Mouse (Mus musculus) brain, adult 2 months (tissue): Measurements from ENCODE around the gene Mt3.
A peak's percentile ranks its signal among the peaks of the same experiment; 100 is the strongest.
"Not testable (repeated sequence)": the region's sequence is repeated elsewhere in the genome, so short reads cannot be mapped to it uniquely, and the experiment has no call there.

ENCODE experiments used
- DNase-seq: peaks from one replicate; pipeline ENCODE4 v3.0.0; 2011; ENCODE audit warnings: low read depth, low spot score

Mt3 gene

DNA sequence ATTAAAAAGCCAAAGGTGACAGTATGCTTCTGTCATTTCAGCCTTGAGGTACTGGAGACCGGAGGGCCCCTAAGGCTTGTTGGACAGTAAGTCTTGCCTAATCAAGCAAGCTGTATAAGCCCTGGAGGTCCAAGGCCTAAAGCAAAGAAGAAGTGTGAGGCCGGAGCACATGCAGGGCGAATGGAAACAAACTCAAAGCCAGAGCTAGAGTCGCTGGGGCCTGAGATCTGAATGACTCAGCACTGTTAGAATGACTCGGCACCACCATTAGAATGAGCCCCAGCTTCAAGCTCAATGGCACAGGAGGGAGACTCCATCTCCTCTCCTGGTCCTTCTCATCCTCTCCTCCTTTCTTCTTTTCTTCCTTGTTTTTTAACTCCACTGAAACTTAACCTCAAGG lies 1.5 kb upstream of the Mt3 start:
- no peak for DNase-seq

DNA sequence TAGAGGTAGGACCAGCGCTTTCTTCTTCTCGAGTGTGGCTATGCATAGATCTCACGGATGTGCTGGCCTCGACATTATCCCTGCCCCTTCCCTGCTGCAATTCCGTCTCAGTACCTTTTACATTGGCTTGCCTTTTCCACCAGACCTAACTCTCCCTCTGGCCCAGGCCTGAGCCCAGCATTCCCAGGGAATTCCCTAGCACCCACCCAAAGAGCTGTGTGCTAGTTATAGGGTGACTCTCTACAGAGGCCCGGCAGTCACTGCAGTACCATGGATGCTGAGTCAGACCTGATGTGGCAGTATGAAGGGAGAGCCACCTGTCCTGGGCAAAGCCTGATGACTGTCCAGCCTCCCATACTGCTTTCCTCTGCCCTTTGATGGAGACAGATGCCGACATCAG lies 1.0 kb downstream of the Mt3 start:
- peak; percentile 78 for DNase-seq

DNA sequence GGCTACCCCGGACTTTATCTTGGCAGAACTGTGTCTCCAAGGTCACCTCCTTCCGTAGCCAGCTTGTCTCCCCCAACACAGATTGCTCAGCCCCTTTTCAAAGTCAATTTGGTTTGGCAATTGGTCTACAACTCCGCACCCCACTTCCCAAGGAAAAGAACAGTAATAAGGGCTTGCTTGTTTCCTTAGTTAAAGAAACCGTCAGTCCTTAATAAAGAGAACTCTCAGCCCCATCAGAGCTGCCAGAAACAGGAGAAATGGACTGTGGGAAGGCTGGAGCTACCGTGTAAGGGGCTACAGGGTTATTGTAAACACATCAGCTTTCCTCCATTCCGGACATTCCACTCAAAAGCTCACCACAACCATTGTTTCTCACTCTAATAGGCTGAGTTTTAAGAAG lies 2.1 kb downstream of the Mt3 start:
- DNase-seq: peak; percentile 40

DNA sequence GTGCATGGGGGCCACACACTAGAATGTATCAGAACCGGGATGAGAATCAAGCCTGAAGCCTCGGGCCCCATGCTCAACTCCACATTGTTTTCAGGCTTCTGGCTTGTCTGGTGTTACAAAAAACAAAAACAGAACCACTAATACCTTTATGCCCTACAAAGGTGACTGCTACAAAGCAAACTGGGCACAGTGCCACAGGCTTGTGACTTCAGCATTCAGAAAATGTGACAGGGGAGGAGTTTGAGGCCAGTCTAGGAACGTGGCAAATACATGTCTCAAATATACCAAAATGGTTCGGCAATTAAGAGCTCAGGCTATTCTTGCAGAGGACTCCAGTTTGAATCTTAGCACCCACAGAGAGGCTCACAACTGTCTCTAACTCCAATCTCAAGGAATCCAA lies 3.7 kb downstream of the Mt3 start:
- no peak for DNase-seq

DNA sequence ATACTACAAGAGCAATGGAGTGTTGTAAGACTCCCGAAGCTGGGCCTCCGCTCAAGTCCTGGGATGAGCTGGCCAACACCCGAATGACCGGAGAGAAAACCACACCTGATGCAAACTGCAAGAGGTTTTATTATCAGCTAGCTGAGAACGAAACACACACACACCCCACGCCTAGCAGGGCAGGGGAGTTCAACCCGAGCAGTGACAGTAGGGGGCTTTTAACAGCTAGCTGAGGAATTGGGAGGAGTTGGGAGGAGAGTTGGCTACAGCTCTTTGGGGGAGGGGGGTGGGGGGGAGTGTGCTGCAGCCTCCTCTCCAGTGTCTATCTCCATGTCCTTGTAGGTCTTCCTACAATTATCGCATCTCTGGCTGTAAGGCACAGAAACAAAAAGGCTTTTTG lies 13.4 kb downstream of the Mt3 start:
- not testable (repeated sequence) for DNase-seq

DNA sequence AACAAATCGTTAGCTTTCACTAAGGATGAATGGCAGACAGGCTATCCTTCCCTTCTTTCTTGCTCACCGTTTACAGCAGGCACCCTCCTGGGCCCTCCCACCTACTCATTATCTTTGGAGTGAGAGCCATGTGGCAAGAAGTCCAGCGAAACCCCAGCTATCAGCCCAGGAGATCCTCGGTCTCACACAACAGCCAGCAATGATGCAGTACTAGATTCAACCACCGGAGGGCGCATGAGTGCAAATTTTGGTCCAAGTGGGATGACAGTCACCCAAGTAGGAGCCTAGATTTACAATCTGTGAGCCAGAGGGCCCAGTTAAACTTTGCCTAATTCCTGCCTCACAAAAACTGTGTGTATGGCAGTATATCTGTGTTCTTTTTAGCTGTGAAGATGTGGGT lies 14.8 kb downstream of the Mt3 start:
- DNase-seq: peak; percentile 91

DNA sequence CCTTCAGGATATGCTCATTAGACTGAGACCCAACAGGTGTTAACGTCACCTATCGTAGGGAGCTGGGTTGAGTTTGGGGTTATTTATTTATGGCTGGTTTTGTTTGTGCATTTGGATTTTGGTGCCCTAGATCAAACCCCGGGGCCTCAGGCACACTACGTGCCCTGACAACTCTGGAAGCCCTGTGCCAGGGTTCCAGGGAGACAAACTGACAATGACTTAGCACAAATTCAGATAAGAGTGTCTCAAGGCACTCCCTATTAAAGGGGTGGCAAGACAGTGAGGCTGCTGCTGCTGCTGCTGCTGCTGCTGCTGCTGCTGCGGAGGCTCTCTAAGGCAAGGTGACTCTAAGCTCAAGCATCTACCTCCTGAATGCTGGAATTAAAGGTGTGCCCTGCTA lies 17.1 kb downstream of the Mt3 start:
- DNase-seq: no peak

DNA sequence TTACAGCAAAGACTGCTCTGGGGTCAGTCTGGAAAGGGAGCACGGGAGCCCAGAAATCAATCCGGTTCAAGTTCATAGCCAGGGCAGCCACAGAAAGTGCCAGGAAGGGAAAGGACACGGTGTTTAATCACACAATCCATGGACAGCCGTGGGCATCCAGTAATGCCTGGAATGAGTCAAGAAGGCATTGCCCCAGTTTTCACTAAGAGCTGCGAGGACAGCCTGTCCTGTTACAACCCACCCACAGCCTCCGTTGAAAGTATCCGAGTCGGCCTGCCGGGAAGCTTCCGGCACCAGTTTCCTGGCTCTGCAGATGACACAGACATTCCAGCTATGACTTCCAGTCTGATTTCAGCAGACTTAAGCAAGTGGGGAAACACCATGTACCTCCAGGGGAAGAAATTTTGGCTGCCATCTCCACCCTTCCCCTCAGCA lies 18.9 kb downstream of the Mt3 start:
- DNase-seq: peak; percentile 64

DNA sequence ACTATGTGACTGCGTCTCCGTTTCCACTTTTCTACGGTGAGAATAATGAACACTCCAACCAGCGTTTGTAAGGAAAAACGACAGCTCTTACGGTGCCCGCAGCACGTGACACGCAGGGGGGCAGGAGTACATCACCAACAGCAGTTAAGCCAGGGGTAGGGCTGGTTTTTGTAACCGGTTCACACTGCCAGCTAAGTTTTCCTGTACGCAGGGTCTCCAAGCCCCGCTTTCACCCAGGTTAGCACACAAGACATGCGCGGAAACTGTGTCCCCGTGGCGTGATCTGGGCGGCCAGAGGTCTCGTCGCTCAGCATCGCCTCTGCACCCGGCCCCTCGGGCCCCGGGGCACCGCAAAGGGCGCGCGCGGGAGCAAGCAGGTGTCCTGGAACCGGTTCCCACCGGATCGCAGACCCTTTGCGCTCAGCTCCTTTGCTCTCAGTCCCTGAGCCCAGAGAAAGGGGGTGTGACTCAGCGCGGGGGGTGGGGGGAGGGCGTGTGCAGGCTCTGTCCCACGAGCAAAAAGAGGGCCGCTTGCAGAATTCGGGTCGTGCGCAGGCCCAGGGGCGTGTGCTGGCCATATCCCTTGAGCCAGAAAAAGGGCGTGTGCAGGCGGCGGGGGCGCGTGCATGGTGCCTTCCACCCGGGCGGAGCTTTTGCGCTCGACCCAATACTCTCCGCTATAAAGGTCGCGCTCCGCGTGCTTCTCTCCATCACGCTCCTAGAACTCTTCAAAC lies 19.8 kb downstream of the Mt3 start, which contains the start of gene Mt2:
Gene Mt2 (plus strand): TSS at position 590 of the 734 bp plus-strand sequence.
- DNase-seq: peak; percentile 65

DNA sequence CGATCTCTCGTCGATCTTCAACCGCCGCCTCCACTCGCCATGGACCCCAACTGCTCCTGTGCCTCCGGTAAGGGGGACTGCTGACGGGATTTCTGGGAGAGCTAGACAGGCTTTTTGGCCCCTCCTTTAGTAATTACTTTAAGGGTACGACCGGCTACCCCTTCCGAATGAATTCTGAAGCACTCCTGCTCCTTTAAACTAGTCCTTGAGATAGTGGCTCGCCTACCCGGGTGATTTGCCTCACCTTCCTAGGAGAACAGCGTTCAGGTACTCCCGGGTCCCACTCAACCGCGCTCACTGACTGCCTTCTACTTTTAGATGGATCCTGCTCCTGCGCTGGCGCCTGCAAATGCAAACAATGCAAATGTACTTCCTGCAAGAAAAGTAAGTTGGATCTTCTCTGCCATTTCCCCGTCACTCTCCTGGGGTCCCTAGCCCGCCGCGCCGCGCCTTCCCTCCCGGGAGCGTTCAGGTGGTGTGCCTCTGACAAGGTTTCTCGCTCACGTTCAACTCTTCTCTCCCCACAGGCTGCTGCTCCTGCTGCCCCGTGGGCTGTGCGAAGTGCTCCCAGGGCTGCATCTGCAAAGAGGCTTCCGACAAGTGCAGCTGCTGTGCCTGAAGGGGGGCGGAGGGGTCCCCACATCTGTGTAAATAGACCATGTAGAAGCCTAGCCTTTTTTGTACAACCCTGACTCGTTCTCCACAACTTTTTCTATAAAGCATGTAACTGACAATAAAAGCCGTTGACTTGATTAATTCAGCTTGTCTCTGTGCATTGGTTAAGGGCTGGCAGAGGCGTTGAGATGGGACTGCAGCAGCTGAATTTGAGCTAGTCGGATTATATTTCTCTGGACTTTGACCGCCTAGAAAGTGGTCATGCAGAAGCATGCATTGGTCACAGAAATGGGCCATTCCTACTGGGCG lies 20.7 kb downstream of the Mt3 start:
- peak; percentile 31 for DNase-seq

DNA sequence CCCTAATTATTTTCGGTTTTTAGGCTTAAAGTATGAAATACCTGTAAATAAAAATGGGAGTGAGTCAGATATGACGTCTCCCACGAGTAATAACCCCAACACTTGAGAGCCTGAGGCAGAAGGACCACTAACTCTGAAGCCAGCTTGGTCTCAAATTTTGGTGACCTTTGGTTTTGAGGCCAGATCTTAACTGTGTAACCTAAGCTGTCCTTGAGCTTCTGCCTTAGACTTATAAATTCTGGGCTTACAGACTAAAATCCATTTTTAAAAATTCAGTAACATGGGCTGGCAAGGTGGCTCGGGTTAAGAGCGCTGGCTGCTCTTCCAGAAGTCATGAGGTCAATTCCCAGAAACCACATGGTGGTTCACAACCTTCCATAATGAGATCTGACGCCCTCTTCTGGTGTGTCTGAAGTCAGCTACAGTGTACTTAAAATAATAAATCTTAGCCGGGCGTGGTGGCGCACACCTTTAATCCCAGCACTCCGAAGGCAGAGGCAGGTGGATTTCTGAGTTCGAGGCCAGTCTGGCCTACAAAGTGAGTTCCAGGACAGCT lies 21.5 kb downstream of the Mt3 start:
- DNase-seq: no peak

DNA sequence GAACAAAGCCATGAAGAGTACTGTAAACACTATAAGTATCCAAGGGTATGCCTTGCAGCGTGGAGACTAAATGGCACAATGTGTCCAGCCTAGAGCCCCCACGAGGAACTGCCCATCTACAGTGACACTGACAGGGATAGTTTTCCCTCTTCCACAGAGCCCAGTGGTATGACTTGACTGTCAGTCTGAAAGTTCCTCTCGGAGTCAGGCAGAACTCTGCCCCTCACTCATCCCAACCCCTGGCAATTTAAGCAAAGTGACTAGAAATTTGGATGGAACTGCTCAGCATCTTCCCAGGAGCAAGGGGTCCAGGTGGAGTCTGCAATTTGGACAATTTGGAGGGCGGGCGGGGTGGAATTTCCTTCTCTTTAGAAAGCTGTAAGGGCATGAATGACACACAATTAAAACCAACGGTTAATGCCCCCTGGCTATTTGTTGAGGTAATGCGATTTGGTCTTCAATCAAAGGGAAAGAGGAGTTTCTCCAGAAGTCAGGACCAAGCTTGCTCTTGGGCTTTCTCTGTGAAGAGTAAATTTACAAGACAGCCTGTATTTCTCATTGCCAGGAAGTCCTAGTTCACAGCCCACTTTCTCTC lies 22.3 kb downstream of the Mt3 start:
- DNase-seq: no peak

DNA sequence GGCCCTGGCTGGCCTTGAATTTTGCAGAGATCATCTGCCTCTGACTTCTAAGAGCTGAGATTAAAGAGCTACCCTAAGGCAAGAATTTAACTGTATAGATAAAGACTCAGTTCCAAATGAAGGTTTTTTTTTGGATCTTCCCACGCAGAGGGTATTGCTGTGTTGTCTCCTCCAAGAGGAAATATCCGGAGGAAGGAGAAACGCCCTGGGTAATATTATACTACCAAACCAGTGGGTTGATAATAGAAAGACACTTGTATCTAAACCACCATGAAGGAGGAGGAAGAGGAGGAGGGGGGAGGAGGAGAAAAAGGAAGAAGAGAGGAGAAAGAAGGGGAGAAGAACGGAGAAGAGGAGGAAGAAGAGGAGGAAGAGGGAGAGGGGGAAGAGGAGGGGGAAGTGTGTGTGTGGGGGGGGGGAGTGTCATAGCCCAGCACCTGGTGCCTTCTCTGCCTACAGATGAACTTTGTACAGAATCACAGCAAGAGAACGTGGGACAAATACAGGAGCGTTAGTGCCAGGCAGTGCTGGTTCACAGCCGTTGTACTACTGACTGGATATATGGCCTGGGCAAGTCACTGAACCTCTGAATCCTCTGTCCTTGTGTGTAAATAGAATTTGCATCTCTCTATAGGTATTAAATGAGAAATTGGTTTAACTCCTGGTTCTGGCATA lies 25.4 kb downstream of the Mt3 start:
- DNase-seq: no peak

DNA sequence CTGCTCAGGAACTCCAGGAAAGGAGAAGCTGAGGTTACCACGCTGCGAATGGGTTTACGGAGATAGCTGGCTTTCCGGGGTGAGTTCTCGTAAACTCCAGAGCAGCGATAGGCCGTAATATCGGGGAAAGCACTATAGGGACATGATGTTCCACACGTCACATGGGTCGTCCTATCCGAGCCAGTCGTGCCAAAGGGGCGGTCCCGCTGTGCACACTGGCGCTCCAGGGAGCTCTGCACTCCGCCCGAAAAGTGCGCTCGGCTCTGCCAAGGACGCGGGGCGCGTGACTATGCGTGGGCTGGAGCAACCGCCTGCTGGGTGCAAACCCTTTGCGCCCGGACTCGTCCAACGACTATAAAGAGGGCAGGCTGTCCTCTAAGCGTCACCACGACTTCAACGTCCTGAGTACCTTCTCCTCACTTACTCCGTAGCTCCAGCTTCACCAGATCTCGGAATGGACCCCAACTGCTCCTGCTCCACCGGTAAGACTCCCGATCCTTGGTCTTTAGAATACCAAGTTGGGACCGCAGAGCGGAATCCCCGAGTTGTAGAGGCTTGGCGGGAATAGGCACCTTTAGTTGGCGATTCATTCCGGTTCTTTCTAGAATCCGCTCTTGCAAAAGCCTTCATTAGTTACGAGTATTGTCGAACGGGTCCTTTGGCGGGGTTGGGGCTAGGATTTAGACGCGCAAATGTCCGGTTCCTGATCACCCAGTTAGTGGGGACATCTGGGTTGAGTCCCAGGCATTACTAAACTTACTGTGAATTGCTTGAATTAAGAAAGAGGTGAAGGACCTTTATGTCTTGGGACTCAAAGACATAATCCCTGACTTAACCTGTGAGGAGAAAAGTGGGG lies 26.7 kb downstream of the Mt3 start, which contains the start of gene Mt1:
Gene Mt1 (plus strand): TSS at position 226 of the 856 bp plus-strand sequence.
- peak; percentile 98 for DNase-seq

DNA sequence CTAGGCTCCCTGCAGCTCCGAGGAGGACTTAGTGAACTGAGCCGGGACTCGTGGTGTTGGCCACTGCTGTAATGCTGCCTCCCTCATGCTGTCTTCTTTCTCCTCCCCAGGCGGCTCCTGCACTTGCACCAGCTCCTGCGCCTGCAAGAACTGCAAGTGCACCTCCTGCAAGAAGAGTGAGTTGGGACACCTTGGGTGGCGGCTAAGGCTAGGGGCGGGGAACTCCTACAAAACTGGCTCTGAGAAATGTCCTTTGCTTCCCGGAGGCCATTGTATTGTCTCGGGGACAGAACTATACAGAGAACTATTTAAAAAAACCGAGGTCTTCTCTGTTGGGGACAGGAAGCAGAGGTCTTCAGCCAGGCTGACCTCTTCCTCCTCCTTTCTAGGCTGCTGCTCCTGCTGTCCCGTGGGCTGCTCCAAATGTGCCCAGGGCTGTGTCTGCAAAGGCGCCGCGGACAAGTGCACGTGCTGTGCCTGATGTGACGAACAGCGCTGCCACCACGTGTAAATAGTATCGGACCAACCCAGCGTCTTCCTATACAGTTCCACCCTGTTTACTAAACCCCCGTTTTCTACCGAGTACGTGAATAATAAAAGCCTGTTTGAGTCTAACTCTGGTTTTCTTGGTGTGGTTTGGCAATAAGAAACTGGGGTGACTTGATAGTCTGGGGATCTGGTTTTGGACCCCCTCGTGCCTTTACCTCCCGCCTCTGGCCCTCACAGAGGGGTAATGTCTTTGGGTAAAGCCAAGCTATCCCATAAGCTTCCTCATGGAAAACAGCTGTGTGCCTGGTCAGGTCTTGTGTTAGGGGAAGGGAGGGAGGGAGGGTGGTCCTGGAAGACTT lies 27.5 kb downstream of the Mt3 start:
- peak; percentile 61 for DNase-seq

DNA sequence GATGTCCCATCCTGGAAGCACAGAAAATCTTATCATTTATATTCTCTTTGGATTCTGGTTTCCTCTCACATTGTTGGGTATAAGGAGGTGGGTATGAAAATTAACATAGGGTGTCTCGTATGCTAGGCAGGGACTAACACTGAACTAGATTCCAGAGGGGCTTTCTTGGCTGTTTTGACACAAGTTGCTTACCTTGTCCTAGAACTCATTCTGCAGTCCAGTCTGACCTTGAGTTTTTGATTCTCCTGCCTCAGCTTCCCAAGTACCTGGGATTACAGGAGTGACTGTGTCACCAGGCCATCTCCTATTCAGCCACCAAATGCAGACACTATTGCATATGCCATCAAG lies 28.1 kb downstream of the Mt3 start:
- DNase-seq: no peak

DNA sequence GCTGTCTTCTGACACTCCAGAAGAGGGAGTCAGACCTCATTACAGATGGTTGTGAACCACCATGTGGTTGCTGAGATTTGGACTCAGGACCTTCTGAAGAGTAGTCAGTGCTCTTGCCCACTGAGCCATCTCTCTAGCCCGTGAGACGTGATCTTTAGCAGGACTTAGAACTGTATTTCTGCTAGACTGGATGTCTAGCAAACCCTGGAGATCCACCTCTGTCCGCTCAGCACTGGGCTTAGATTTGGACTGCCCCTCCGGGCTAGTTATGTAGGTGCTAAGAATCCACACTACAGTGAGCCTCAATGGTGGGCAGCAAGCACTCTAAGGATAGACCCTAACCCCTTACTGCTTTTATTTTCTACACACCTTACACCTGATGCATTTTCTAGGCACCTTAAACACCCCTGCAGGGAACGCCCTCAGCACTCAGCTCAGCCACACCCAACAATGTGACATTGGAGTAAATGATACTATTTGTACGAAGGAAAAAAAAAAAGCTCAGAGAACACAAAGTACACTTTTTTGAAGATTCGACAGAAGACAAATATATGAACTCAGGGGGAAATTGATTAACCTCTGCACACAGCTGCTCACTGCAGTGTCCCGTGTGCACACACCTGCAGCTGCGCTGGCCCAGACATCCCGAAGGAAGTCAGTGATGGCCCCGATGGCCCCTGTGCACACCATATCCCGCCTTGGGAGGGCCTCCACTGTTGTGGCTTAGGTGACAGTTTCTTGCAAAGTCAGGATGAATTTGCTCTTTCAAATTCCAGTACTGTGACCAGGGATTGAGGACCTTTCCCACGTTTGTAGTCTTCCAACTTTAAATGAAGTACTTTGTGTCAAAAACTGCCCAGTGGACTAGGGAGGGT lies 29.9 kb downstream of the Mt3 start:
- no peak for DNase-seq

DNA sequence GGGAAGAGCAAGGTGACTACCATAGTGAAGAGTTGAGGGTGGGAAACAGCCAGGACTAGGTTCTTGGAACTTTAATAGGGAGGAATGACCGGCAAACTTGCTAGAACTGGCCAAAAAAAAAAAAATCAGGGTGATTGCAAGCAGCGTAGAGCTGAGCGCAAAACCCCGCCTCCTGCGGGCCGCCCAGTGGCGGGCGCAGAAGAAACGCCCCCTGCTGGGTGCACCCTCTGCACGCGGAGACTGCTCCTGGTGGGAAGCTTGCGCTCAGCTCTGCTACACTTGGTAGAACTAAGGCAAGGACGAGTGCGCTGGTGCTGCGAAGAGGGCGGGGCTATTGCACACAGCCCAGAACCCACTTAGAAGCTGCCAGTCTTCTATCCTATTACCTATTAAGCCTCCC lies 30.7 kb downstream of the Mt3 start:
- peak; percentile 90 for DNase-seq
